Mouse (Mus musculus): ENCODE data around the gene P4ha2.

GRCm38 (mm10) chr11:54056132-54056531 lies 43.8 kb upstream of the P4ha2 start:
- peak; percentile 38 for TF ChIP-seq CTCF (IDR thresholded peaks at IDR 0.05; ENCODE audit: low read depth, low read length)
- no peak for TF ChIP-seq POLR2A (IDR thresholded peaks at IDR 0.05; ENCODE audit: insufficient read depth, low read length)
- TF ChIP-seq EP300 (IDR thresholded peaks at IDR 0.05; ENCODE audit: insufficient read depth, low read depth, low read length): no peak
